Mouse (Mus musculus) heart, adult 9 months (tissue): Measurements from ENCODE around the gene Aatk.
A peak's percentile ranks its signal among the peaks of the same experiment; 100 is the strongest.

Experiments
- DNase-seq, 2 experiments: peaks; one replicate each; pipeline ENCODE4 v3.0.0; 2022; ENCODE audit warnings: low spot score in 2 of 2

Gene Aatk

DNA sequence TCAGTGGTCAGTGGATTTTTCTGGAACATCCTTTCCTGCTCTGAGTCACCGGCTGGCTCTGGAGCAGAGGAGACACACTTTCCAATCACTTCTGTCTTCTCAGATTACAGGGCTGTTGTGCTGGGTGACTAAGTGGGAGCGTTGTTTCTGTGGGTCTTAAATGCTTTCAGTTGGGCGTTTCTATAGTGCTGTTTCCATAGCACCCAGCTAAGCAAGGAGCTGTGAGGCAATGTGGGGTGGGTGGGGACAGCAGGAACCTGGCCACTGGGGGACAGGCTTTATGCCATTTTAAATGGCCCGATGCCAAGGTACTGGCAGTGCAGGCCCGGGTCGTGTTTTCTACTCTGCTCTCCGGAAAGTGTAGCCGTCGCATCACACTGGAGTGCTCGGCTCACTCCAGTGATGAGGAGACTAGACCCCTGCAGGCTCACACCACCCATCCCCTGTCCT is 57.8 kb downstream of the Aatk start:
- peak in 1 of 2 experiments; percentile 48 for DNase-seq

DNA sequence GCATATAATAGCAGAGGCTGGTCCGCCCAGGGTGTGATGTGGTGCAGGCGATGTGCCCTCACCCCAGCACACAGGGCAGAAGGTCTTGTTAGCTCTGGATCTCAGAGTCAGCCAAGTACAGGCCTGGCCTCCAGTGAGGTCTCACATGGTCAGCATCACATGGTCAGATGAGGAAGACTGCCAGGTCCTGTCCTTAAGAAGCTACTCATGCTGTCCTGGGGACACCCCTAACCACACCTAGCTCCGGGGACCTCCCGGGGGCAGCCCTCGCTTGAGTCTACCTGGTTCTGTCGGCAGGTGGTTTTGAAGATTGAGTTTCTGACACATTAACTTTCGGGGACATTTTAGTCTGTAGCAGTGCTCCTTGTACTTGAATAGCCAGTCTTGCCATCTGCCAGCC is 58.6 kb downstream of the Aatk start:
- peak; percentile 38 to 41 for DNase-seq

DNA sequence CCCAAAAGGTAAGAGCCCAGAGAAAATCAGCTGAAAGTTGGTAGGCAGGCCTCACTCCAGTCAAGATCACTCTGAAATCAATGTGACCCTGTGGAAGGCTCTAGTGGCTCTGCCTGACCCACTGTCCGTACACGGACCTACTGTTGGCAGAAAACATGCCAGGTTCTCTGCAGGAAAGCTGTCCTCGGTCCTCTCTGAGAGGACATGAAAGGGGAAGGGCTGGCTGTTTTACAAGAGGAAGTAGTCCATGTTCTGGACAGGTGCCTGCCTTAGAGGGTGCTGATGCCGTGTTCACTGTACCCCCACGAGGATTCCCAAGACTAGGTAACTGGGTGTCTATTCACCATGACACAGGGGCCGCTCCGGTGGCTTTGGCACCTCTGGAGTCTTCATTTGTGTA is 59.1 kb downstream of the Aatk start:
- DNase-seq, result no peak

DNA sequence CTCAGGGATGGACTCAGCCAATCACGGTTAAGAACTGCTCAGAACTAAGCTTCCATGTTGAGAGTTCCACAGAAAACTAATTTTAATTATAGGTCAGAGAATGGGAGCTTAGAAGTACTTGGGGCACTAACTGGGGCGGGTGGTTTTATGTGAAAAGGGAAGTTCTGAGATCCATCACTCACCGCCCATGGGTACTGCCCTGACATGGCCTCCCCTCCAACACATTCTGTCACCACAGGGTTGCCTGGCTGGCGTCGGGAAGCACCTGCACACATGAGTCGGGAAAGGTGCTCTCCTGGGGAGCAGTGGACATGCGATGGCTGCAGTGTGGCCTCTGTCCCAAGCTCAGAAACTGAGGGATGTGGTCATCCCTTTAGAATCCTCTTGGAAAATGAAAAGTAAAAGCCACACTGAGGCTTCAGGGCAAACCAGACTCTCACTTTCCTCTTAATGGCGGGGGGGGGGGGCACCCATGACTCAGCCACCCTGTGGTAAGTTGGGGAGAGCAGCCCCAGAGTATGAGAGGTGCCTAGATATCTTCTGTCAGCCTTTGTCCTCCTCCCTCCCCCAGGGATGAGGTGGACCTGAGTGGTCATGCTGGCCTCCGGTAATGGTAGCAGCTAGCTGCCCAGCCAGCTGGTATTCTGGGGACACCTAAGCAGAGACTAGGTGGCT is 60.1 kb downstream of the Aatk start:
- no peak for DNase-seq

DNA sequence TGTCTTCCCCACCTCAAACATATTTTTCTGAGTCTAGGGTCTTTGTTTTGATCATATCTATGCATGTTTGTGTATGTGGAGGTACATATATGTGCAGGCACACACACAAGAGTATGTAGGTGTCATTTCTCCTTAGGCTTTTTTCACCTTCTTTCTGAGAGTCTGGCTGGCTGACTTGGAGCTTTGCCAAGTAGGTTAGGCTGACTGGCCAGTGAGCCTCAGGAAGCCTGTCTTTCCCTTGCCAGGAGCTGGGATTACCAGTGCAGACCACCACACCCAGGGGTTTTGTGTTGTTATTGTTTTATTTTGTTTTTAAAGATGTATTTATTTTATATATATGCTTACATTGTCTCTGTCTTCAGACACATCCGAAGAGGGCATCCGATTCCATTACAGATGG is 63.8 kb downstream of the Aatk start:
- DNase-seq, result no peak

DNA sequence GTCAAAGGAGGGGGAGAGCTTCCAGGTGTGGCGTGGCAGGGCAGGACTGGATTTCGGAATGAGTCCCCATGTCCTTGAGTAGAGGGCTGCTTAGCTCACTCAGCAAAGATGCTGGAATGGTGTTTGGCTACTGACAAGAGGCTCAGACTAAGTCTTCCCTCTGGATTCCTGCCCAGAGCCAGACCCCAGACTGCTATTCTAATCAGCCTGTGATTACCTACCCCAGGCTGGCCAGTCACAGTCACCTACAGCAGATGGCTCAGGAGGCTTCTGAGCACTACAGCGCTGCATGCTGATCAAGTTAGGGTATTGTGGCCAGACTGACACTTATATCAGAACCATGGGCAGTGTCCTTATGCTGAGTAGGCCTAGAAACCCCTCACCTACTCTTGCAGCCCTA is 64.7 kb downstream of the Aatk start:
- no peak for DNase-seq

DNA sequence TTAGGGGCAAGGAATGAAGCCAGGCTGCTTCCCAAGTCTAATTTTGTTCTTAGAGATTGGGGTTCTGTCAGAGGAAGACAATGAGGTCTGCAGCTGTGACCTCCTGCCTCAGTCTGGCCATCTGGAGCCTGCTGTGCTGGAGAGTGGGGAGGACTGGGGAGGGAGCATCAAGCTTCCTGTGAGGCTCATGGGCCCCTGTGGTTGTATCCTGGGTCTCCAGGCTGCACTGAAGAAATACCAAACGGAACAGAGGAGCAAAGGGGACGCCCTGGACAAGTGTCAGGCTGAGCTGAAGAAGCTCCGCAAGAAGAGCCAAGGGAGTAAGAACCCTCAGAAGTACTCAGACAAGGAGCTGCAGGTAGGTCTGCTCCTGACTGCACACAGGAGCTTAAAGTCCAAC is 65.2 kb downstream of the Aatk start:
- DNase-seq, result no peak

DNA sequence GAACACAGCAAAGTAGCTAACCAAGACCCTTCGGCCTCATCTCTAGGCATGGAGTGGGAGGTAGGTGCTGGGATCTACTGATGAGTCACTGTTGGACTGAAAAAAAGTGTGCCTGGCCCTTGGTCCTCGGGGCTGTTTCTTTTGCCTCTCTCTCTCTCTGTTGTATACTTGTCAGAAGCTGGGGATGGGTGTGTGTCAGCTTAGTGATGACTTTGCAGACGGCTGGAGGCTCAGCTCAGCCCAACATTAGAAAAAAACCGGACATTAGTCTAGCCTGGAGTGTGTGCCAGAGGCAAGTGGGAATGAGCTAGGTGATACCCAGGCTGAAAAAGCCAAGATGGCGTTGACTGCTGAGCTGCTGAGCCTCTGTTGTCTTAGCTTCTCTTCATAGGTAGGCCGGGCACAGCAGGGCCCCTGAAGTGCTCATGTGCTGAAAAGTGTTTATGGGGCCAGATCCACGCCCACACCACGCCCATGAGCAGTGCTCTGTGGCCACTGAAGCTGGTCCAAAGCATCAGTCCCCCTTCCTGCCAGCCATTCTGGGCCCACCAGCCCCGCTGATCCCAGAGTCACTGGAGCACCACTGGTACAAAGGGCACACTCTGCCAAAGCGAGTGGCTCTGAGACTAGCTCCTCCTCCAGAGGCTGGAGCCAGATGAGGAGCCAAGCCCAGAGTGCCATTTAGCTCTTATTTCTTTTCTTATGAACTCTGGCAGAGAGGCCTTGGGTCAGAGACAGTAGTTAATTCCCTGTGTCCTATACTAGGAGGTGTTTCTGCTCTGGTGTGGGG is 67.2 kb downstream of the Aatk start:
- DNase-seq, result no peak

DNA sequence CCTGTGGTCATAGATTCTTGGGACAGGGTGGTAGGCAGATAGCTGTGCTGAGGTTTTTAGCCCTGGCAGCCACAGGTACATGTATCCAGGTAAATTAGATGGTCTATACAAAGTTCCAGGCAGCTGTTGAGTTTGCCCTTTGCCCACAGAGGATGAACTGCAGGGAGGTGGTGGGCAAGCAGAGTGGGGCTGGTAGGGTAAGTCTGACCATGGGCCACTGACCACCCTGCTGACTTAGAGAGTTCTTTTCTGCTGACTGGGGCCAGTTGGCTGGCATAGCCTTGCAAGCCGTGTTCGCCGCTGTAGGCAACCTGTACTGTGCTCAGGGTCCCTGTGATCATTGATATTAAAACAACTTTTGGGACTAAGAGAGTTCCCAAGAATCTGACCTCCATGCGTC is 68.3 kb downstream of the Aatk start:
- no peak for DNase-seq

DNA sequence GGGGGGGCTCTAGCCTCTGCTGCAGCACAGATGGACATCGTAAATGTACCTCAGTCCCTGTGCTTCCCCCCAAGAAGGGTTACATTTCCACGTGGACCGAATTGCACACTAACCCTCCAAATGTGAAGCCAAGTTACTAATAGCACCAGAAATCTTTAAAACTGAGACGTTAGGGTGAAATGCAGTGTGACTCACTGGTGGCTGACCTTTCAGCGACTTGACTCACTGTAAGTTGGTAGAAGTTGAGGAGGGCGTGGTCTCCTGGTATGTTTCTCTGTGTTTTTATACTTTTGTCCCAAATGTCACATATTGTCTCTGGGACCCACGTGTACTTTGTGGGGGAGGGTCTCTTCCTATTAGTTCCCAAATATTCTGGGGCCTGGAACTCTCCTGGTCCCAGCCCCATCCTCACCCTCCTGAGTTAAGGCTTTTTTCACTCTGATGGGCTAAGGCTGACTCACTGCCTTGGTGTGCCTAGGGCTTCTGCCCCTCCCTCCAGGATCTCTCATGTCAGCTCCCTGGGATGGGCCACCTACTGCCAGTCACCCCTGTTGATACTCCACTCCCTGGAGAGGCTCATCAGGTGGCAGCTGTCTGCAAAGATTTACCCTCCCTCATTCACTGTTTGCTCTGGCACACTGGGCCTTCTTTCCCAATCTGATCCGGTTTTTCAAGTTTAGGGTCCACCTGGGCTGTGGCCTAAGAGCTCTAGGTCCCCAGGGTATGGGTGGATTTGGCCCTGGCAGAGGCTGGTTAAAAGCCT is 71.0 kb downstream of the Aatk start:
- no peak for DNase-seq

DNA sequence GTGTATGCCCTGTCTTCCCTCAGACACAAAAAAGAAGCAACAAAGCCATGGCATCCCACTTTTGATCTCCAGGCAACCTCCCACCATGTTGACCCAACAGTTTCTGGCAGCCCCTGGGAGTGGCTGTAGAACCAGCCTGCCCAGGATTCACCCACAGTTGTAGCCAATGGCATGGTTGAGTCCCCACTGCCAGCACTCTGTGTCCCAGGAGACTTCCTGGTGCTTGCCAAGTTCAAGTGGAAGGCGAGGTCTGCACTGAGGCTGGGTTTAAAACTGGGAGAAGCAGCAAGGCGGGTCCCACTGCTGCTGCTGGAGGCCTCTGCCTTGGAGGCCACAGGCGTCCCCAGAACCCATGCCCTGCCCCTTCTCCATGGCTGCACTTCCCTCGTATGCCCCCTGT is 73.2 kb downstream of the Aatk start:
- DNase-seq, result no peak

DNA sequence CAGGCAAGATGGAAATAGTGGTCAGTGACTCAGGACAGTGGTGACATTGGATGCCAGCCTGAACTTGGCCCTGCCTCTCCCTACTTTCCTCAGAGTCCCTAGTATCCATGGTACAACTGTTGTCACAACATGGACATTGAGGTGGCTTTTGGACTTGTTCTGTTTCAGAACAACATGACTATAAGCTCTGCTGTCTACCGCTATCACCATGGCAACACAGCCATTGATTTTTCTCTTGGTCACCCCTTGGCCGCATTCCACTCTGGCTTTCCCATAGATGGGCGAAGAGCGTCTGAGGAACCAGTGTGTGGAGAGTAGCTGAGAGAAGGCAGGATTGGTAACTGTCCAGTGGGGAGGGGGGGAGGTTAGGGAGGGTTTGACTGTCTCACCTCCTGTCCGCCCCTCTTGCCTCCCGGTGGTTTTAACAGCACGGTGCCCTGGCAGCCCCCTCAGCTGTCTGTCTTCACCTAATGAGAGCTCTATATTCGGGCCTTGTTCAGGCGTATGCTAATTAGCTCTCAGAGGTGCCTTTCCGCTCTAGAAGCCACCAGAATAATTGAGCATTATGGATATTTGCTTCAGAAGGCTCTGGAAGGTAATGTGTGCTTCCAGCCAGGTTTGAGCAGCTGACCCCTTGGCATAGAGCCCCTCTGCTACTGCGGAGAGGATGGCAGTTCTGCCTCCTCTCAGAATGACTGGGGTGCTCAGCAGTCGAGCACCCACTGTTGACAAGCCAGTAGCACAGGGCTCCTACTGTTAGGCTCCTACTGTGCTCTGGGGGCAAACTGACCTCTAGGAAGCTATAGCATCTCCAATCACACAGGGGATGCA is 76.7 kb downstream of the Aatk start:
- DNase-seq, result no peak

DNA sequence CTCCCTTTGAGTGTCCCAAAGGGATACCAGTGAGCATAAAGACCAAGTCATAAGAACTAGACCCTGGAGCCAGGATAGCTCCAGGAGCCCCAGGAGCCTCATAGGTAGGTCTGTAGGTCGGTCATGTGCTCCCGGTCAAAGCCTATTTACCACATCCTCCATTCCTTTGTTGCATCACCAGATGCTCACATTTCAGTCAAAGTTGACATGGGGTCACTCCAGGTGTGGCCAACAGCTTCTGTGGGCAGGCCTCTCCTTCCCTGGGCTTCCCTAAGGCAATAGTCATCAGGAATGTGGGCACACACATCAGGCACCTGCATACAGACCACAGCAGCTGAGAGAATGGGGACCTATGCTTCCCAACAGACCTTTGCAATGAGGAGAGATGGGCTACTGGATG is 79.1 kb downstream of the Aatk start:
- DNase-seq, result no peak

DNA sequence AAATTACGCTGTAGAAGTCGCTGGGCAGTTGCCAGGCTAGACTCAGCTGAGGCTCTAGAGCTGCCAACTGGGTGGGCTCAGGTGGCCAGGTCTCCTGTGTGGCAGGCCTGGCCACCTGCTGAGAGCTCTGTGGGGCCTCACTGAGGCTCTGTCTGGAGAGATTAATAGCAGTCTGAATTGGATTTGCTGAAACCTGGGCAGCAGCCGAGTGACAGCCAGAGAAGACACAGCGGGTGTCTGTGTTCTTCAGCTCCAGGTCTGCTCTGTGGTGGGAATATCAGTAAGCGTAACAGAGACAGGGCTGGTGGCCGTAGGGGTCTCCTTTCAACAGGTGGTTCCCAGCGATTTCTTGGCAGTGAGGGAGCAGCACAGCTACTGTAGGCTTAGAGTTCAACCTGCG is 79.6 kb downstream of the Aatk start:
- no peak for DNase-seq

DNA sequence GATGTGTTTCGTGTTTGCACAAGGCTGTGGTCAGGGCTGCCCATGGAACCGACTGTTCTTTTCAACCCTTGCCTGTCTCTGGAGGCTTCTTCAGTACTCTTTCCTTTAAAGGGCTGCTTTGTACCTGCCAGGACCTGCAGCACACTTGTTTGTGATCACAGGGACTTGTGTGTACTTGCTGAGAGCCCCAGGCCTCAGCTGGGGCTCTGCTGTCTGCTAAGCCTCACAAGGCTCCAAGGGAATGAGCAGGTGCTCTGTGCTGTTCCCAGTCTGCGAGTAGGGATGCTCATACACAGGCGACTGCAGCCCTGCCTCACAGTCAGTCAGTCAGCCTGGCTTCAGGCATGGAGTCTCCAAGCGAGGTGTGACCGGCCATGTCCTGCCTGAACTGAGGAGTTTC is 80.7 kb downstream of the Aatk start:
- no peak for DNase-seq

DNA sequence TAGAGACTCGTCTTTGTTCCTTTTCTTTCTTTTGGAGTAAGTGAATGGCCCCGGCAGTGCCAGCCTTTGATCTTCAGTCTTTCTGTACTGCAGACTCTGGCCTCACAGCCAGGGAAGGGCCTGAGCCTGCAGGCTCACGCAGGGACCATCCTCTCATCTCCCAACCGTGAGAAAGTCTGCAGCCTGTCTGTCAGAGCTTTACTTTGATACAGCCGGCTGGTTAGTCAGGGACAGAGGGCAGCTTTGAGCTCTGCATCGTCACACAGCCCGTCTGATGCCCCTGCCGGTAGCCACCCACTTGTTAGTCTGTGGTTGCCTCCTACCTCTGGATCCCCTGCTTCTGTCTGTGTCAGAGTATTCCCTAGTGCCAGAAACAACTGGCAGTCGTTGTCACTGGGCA is 81.9 kb downstream of the Aatk start:
- DNase-seq, result no peak

DNA sequence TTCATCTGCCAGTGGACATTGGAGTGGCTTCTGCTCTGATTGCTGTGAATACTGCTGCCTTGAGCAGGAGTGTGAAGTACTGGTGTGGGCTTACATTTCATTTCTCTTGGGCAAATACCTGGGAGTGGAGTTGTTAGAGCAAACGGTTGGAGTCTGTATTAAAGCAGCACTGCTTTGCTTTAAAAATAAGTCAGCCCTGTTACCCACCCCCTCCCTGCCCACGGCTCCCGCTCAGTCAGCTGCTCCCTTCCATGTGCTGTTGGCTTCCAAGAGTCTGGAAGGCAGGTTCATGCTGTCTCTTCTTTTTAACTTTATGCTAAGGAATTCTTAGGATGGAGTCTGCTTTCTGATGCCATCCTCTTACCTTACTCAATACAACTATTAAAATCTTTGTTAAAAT is 85.5 kb downstream of the Aatk start:
- DNase-seq, result no peak

DNA sequence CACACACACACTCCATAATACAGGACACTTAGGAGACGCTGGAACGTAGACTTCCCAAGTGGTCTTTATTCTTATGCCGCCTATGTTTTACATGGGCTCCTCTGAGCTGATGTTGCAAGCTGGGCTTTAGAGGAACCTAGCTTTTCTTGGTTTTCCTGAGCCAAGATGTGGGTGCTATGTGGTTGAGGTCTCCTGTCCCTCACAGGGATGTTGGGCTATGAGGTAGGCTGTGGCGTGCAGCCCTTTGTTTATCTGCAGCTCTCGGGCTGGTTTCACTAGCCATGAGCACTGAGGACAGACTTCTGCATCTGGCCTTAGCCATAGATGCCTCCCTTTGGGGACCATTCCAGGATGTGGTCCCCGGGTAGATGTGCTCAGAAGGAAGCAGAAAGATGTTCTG is 86.3 kb downstream of the Aatk start:
- DNase-seq, result no peak

DNA sequence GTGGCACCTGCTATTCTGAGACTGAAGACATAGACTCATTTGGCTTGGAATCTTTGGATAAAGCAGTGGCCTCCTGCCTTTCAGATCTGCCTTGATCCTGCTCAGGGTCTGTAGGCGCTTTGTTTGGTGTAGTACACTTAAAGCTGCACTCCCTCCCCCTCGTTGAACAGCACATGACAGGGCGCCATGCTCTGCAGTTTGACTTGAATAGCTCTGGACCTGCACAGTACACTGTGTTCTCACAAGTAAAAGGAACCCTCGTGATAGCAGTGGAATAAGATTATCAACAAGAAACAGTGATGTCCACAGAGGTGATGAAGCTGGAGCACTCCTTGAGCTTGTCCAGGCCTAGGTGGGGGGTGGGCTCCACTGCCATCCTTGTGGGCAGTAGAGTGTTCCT is 87.3 kb downstream of the Aatk start:
- DNase-seq, result no peak

DNA sequence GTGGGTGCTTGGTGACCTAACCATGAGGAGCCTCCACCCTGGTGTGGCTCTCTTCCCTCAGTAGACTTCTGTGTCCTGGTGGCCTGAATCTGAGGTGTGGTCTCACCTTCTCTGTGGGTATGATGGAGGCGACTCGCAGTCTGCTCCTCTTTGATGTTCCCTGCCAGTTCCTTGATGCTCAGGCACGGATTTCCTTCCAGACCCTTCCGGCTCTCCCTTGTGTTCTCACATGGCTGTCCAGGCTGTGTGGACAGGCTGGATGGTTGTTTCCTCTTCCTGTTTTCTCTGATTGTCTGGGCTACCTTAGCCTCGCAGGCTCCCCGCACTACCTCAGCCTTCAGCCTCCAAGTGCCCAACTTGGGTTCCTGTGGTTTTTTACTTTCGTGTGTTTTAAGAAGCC is 88.1 kb downstream of the Aatk start:
- DNase-seq, result no peak
